Mouse (Mus musculus) spleen, postnatal 10 days (tissue): ENCODE data around the gene Csf1.
A peak's percentile ranks its signal among the peaks of the same experiment; 100 is the strongest.

ENCODE experiments used
- DNase-seq, 2 experiments: peaks; one replicate each; pipeline ENCODE4 v3.0.0; 2021 to 2022; ENCODE audit warnings: low spot score in 2 of 2

Gene Csf1

GRCm38 (mm10) chr3:107759929-107760581 lies at the start of gene Csf1:
TSS of gene Csf1 (minus strand) at chr3:107760469.
- peak; percentile 56 to 69 for DNase-seq

DNA sequence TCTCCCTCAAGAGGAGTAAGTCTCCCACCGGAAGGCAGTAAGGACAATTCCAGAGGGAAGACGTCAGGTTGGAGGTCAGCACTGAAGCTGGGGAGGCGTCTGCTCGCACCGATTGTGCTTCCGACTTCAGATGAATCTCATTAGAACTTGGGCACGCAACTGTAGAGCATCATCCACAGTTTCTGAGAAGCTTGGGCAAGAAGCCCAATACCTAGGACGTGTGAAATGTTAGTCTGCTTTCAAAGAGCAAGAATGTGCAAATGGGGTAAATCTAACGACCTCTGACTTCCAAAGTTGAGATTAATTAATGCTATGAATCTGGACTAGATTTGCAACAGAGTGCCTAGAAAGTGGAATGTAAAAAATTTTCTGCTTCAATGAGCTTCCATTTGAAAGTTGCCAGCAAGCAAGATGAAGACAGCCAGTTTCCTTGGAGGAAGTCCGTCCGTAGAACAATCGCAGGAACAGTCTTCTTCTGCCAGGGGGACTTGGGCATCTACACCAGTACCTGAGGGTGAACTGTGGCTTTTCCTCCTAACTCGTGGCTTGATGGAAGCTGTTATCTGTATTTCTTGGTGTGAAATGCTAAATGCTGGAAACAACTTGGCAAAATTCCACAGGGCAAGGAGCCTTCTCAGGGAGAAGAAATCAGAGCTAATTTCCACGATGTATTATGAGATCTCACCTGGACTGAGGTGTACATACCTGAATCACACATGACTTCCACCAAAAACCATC lies 47.9 kb upstream of the Csf1 start:
- no peak for DNase-seq

DNA sequence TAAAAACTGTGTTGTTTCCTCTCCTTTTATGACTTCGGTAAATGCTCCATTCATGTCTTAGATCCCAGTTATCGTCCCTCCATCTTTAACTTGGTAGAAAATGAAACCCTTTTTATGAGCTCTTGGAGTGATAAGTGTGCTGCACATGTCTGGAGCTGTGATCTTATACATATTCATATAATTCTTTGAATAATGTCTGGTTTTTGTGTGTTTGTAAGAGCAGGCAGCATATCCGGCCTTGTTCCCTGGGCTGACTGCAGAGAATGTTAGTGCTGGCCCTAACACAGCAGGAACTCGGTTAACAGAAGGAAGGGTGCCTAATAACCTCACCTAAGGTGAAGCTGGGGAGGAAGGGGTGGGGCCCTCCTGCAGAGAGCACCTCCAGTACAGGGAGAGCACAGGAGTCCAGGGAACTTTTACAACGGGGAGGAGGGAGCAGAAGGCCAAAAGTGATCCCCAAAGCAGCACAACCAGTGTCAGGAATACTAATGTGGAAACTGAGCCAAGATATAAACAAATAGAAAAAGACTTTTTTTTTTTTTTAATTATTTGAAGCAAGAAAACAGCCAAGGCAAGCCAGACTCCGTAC lies 47.2 kb upstream of the Csf1 start:
- no peak for DNase-seq

- DNase-seq: no peak
Measured at GRCm38 (mm10) chr3:107806916-107807315, 46.6 kb upstream of the Csf1 start.

DNA sequence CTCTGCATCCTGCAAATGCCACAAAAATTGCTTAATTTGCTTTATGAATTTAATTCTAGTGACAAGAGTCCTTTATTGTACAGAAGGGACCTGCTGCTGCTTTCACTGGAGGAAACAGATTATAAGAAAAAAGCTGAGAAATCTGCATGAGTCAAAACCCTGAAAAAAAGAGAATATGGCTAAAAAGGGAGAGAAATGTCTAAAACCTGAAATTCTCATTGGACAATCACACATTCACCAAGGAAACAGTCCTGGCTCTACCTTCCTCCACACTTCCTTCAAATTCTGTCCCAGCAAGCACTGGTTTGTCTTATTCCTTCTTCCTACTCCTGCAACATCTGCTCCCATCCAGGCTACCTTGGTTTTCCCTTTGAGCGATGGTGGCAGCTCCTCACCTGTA lies 44.5 kb upstream of the Csf1 start:
- no peak for DNase-seq

GRCm38 (mm10) chr3:107802185-107802946 lies 42.1 kb upstream of the Csf1 start:
- no peak for DNase-seq

DNA sequence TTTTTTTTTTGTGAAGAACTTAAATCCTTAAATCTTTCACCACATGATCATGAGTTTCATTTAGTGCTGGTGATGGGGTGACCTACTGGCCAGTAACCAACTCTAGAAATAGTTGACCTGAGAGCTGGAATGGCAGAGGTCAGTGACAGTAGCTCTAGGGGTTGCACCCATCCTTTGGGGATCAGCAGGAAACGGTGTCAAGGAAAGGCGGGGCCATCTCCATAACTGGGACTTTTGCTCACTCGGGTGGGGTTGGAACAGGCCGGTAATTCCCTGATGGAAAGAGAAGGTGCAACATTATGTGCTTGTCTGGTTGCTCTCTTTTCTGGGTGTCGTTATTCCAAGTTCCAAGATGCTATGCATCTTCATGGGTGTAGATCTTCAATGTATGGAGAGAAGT lies 38.7 kb upstream of the Csf1 start:
- no peak for DNase-seq

DNA sequence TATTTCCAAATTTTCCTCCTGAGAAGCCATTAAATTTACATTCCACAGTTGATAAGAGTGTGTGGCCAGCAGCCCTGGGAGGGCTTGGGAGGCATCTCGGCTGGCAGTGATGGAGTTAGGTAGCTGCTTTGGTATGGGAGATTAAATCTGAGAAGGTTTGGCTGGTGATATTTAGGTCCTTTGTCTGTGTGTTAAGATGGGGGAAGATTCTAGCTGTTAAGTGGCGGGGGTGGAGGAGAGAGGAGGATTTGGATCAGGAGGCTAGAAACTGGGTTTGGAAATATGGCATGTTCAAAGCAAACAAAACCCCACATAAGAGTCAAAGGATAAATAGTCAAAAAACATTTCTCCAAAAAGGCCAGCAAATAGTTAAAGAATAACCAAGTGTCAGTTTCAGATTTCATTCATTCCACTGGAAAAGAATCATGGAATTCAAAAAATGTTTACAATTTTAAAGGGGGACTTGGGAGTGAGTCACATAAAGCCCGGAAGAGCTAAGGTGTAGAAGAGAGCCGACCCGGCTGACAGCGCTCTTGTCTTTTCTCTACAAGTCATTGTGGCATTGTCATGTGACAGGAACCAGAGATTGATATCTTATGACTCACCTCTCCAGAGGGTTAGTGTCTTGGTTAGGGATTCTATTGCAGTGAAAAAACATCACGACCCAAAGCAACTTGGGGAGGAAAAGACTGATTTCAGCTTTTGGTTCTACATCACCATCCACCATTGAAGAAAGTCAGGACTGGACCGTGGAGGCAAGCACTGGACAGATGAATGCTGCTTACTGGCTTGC lies 36.1 kb upstream of the Csf1 start:
- DNase-seq: no peak

DNA sequence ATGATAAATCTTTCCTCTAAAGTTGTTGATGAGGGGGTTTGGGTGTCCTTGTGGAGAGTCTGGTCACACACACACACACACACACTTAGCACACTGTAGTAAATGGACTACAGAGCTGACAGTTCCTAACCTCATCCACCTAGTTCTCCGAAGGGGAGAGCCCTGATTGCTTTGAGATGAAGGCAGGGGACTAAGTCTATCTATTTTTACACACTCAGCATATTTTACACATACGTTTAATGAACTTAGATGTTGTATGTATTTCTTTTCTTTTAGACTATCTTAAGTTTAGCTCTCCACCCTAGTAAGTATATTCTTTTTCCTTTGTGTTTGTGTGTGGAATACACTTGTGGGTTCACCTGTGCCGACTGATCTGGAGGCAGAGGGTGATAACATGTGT lies 34.6 kb upstream of the Csf1 start:
- no peak for DNase-seq

DNA sequence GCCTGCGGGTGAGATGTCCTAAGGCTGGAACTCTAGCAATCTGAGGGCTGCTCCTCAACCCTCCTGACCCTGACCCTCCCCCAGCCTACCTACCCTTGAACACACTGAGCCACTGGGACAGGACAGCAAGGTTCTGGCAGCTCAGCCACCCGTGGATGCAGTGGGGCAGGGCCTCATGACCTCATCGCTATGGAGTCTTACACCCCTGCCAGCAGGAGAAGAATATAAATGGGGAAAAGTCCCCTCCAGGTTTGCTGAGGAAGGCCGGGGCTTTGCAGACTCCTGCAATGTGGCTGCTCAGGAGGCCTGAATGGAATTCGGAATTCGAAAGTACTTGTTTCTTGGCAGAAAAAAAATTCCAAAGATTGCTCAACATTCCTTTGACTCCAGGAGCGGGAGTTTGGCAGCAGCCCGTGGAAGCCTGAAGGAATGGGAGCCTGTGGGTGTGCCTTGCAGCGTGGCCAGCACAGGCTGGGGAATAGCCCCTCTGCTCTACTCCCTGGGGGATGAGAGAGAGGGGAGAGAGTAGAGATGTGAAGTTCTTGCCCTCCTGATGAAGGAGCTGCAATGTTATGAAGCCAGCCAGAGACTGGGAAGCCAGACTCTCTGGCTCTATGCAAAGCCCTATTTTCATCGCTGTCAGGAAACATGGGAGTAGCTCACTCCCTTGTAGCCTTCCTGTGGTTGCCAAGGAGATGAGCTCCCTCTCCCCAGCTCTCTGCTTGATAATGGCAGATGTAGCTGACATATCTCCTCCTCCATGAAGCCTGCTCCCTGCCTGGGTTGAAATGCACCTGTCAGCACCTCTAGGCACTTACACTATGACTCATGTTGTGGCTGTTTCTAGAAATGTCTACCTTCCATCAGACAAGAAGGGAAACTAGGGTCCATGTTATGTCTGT lies 33.3 kb upstream of the Csf1 start:
- no peak for DNase-seq

- DNase-seq: no peak
Measured at GRCm38 (mm10) chr3:107792736-107793135, 32.5 kb upstream of the Csf1 start.

DNA sequence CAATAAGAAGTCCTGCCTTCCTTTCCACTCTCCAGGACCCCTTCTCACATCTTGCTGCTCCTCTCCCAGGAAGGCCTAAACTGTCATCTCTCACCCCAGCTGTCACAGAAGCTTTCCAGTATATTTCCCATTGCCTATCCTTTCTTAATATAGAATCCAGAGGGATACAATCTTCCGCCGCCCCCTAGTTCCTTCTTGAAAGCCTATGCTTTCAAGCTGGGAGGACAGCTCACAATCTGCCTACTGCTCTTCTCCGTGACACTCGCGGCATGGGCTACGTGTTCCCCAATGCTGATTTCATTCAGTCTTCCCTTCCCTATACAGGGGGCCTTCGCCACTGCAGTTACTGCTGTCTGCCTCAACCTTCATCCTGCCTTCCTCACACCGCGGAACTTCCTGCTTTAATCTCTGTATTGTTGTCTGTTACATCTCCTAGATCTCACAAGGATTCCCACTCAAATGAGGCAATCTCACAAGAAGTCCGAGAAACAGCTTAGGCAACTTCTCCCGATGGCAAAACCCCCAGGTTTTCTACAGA lies 30.6 kb upstream of the Csf1 start:
- no peak for DNase-seq

- DNase-seq: no peak
Measured at GRCm38 (mm10) chr3:107790227-107790626, 30.0 kb upstream of the Csf1 start.

GRCm38 (mm10) chr3:107788885-107789284 lies 28.6 kb upstream of the Csf1 start:
- DNase-seq: no peak

- DNase-seq: no peak
Measured at GRCm38 (mm10) chr3:107787613-107788501, 27.6 kb upstream of the Csf1 start.

DNA sequence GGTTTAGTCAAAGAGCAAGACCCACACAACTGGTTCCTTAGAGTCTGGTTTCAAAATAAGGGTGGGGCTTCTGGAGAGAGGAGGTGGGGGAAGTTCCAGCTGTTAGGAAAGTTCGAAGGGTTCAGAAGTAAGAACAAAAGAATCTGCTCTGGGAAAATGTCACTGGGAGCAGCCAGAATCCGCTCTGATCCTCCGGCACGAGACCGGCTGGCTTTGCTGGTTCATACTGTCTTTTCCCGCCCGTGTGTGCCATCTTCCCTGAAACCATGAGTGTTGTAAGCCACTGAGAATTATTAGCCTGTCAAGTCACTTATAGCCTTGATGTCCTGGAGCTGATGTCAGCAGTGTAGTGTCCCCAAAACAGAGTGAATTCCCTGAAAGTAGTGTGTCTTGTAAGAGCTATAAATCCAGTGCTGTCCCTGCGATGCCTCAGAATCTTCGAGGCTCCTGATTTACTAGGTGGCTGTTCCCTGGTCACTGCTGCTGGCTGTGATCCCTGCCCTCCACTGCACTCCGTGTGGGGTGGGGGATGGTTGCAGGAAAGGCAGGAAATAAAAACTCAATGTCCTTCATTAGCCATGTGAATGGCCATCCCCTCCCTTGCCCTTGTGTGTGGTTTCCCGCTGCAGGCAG lies 26.8 kb upstream of the Csf1 start:
- no peak for DNase-seq

- DNase-seq: no peak
Measured at GRCm38 (mm10) chr3:107786344-107786743, 26.1 kb upstream of the Csf1 start.

DNA sequence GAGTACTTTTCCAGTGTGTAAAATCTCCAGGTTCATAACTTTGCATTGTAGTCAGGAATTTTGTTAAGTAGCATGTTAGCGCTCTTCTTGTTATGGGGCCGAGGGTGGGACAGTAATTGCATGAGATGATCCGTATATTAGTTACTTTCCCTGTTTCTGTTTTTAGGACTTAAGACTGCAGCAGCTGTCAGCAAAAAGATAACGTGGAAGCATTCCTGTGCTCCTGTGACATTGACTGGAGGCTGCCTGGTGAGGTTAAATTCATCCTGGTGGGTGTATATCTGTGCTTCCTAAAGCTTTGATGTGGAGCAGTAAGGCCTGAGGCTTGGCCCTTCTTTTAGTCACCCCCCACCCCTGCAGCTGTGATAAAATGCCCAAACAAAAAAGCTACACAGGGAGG lies 25.3 kb upstream of the Csf1 start:
- no peak for DNase-seq

DNA sequence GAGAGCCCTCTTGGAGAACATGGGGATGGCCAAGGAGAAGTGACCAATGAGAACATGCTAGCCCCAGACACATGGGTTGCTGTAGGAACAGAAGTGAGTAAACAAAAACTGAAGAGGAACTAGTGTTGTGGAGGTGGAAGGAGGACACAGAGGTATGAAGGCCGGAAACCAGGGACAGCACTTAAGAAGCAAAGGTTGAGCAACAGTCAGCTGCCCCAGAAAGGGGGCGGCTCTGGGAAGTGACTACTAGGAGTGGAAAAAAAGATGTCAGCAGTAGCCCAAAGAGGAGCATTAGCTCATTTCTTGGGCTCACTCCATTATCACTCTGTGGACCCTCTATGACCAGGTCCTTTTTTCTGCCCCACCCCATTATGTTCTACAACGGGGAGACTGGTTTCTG lies 23.0 kb upstream of the Csf1 start:
- no peak for DNase-seq
